Mouse (Mus musculus) kidney, adult 18-20 months (tissue): ENCODE measurements around the gene Ankrd66.
A peak's percentile ranks its signal among the peaks of the same experiment; 100 is the strongest.
"Not testable (repeated sequence)": the region's sequence is repeated elsewhere in the genome, so short reads cannot be mapped to it uniquely, and the experiment has no call there.

Experiments used
- DNase-seq: peaks from one replicate; pipeline ENCODE4 v3.0.0; 2021

The Ankrd66 gene

DNA sequence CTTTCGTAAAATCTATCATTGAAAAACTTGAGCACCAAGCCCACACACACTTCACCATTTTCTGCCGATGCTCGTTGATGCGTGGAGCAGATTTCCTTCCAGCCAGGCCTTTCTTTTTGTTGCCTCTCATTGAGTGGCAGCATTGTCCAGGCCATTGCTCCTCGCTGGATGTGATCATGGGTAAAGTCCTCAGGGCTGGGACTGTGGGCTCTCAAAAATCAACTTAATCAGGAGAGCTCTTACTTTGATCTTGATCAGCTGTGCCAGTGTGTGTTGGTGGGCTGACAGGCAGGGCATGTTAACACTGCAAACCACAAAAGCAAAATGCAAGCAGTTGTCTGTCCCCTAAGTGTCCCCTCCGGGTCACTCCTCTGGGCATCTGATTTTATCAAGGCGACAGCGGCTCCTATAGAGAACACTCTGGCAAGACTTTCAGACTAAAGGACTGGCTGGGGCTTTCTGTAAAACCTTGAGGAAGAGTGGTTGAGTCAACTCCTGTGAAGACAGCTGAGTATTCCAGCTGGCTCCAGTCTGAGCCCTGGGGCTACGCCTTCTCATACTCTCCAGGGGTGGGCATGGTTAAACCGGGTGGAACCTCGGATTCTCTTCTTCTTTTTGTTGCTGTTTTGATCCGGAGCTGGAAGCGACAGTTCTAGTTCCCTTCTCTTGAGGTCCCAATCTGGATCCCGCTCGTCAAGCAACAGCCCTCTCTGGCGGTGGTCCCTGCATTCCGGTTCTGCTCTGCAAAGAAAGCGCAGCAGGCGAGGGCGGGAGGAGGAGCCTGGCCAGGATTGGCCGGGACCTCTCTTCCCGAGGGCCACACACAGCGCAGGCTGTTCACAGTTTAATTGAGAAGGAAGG, 8.8 kb downstream of the Ankrd66 start:
- peak; percentile 33 for DNase-seq

DNA sequence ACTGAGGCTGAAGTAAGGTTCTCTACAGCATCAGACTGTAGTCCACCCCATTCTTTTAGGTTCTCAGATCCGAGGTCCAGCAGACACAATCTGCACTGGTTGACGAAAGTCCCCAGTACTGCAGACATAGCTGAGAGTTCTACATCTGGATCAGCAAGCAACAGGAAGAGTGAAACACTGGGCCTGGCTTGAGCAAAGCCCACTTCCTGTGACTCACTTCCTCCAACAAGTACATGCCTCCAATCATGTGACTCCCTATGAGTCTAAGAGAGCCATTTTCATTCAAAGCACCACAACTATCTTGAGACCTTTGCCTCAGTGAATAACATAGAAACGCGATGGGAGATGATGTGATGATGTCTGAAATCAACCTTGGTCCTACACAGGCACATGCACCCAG, 12.2 kb downstream of the Ankrd66 start:
- no peak for DNase-seq

DNA sequence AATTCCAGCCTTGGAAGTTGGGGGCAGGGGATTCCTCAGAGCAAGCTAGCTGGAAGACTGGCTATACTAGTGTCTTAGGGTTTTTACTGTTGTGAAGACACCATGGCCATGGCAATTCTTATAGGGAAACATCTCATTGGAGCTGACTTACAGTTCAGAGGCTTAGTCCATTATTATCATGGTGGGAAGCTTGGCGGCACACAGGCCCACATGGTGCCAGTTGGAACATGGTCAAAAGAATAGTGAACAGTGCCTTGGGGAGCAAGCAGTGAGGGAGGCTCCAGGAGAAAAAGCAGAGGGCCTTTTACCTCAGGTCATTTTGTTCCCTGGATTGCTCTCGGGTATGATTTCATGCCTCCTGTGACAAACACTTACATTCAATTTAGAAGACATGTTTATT, 12.9 kb downstream of the Ankrd66 start:
- no peak for DNase-seq

DNA sequence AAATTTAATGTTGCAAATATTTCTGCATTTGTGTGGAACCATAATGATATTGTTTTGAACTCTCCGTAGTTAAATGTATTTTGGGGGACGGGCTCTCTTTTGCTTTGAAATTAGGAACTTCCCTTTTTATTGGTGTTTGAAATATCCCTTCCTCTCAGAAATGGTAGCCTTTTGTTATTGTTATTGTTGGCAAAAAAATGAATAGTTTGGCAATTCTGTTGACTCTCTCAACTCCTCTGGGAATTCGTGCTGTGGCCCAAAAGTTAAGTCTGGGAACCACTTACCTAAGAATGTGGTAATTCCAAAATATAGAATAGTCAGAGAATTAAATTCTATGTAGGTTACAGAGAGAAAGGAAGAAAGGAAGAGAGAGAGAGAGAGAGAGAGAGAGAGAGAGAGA, 23.3 kb downstream of the Ankrd66 start:
- DNase-seq = no peak

DNA sequence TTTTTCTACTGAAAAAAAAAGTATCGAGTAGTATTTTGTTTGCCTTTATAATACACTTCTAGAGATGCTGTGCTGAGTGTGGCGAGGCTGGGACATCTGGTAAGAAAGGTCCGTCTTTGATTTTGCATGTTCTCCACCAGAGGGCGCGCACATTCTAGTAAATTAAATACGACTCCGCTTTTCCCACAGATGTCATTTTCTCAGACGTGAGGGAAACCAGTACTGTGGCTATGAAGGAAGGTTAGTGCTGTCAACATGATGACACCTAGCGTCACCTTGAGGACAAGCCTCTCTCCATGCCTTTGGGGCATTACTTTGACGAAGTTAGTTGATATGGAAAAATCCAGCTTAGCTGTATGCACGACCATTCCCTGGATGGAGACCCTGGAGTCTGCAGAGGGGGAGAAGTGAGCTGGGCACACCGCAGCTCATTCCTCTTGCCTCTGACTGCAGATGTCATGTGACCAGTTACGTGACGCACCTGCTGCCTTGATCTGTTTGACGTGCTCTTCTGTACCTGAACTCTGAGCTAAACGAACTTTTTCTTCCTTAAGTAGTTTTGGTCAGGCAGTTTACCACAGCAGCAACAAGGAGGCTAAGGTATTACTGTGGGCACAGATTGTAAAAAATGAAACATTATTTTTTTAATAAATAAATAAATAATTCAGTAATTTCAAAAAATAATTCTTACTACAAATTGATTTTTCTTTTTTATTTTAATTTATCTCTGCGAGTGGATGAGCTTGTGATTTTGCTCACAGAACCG, 24.6 kb downstream of the Ankrd66 start:
- DNase-seq = peak; percentile 62

DNA sequence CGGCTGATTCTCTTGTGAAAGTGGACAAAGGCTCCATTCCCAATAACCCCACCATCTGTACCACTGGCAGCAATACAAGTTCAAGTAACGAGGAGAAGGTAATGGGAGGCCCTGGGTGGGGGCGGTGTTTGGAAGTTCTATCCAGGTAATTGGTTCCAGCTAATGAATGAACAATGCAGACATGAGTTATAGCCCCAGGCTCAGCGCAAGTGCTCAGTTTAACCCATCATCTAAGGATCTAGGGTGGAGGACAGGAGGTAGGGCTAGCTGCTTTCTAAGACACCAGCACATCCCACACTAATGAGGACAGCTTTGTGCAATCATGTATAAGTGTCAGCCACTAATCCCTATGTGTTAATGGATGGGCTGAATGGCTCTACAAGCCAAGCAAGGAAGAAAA, 32.7 kb downstream of the Ankrd66 start:
- DNase-seq = no peak

DNA sequence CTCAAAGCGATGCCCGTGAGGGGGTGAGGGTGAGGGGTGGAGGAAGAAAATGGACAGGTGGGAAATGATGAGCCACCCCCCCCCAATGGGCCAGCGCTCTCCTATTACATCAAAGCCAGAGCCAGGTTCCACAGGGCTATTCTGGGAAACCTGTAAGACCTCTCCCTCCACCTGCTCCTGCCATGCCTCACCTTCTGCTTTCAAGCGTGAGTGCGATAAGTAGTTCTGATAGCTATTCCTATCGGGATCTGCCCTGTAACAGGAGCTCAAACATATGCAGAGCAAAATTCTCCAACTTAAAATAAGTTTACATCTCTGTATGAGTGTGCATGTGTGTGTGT, 38.9 kb downstream of the Ankrd66 start:
- no peak for DNase-seq

DNA sequence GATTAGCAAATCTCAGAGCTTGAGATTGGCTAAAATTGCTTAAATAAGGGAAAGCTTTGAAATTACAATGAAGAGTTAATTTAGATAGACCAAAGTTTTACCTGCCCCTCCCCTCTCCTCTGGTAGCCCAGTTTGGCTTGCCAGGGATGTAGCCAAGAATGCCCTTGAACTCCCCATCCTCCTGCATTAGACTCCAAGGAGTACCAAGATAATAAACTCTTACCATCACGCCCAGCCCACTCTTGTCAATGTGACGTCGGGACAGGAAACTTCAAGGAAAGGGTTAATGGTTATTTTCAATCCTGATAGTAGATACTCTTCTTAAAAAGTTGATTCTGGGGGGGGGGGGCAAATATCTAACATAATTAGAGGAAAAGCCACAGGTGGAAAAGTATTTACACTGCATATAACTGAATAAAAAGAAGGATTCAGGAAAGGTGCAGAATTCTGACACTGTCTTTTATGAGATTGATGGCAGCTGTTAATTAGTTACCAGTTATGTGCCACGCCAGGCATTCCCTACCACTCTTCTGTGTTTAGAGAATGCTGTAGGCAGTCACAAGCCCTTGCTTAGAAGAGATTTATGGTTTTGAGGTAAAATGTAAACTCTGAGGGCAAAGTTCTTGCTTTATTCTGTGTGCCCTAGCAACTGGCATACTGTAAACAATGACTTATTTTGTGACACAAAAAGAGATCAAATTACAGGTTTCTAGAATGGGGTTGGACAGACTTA, 39.4 kb downstream of the Ankrd66 start:
- DNase-seq = no peak

DNA sequence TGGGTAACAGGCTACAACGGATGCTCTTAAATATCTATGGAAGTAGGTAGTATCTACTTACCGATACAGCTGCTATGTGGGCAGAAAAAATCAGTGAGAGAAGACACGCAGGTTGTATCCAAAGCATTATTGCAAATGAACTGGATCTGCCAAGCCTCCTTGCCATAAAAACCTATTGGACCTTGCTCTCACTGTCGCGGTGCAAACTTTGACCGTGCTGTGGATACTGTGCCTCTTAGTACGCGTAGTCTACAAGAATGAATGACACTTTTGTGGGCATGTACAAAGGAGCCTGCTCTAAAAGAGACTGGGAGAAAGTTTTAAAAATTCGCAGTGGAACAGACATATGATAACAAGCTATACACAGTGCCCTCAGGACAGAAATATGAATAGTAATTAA, 40.8 kb downstream of the Ankrd66 start, which contains the start of gene Mep1a:
Gene Mep1a, minus strand, starts transcription at position 221 of the 400 bp plus-strand sequence.
- DNase-seq = peak; percentile 60

DNA sequence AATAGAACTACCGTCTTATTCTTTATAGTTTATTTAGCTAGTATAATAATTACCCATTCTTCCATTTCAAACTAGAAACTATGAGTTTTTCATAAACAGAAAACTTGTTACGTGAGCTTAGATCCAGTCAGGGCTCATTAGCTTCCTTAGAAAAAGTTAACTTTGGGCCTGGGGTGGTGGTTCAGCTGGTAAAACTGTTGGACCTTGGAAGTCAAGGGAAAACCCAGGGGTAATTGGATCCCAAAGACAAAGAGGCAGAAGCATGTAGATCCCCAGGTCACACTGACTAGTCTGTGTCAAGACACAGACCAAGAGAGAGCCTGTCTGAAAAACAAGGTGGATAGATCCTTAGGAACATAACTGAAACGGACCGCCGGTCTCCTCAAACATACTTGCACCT, 41.8 kb downstream of the Ankrd66 start:
- DNase-seq = peak; percentile 21

DNA sequence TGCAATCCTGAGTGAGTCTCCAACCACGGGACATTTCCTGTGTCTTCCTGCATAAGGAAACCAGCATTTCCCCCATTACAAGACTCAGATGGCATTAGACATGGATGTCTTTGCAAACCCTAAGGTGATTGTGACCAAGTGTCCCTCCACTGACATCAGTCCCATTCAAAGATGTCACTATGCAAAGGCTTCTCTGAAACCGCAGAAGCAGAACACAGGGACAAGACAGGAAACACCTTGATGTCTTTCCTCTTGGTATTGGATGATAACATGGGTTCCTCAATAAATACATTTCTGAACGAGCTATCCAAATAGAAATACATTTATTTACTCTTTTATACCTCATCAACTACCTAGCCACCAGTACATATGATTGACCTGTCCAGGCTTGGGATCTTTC, 42.2 kb downstream of the Ankrd66 start:
- DNase-seq = no peak

DNA sequence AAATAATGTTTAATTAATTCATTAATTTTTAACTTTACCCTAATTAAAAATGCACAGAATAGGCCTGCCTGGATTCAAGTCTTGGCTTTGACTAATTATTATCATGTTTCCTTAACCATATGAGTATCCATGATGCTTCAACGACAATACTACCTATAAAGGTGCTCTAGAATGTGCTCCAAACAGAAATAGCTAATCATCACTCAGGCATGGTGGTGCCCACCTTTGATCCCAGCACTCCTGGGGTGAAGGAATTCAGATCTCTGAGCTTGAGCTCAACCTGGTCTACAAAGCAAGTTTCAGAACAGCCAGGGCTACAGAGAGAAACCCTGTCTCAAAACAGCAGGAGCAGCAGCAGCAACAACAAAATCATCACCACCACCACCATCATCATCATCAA, 42.9 kb downstream of the Ankrd66 start:
- DNase-seq = peak; percentile 39

DNA sequence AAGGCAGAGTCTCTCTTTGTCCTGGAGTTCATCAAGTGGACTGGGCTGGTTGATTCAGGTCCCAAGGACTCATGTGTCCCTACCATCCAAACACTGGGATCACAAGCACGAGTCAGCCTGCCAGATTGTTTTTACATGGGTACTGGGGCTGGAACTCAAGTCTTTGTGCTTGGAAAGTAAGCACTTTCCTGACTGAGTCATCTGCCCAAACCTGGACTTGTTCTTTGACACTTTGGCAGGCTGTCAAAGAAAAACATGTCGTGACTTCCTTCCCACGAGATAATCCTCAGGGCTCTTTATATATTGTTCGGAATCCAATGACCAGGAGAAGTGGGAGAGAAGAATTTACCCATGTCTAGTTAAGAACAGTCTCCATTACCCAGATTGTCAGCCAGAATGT, 45.9 kb downstream of the Ankrd66 start:
- DNase-seq = no peak

DNA sequence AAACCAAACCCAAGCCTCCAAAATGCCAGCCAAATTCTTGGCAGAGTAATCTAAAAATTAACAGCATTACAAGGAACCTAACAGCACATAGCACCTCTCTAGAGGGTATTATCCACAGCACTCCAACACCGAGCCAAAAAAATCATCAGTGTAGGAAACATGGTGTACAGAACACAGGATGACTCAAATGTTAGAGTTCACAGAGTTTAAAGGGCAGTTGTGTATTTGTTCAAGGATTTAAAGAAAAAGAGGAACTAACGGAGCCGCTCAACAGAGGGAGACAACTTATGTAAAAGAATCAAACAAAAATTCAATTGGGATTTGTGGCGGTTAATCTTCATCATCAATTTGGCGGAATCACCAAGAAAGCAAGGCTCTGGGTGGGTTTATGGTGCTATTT, 47.9 kb downstream of the Ankrd66 start:
- no peak for DNase-seq

DNA sequence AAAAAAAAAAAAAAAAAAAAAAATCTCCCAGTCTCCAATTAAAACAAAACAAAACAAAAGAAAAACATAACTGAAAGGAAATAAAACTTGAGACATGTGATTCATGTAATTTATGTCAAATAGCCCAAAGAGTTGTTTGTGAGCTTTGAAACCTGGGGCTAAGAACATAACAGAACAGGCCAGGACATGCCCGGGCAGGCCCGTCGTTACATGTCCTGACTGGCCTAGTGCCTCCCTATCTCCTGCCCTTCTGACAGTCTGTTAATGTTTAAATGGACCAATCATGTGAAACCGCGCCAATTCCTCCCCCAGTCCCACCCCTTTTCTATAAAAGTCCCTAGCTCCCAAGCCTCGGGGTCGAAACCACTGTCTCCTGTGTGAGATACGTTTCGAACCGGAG, 53.1 kb downstream of the Ankrd66 start:
- not testable (repeated sequence) for DNase-seq

DNA sequence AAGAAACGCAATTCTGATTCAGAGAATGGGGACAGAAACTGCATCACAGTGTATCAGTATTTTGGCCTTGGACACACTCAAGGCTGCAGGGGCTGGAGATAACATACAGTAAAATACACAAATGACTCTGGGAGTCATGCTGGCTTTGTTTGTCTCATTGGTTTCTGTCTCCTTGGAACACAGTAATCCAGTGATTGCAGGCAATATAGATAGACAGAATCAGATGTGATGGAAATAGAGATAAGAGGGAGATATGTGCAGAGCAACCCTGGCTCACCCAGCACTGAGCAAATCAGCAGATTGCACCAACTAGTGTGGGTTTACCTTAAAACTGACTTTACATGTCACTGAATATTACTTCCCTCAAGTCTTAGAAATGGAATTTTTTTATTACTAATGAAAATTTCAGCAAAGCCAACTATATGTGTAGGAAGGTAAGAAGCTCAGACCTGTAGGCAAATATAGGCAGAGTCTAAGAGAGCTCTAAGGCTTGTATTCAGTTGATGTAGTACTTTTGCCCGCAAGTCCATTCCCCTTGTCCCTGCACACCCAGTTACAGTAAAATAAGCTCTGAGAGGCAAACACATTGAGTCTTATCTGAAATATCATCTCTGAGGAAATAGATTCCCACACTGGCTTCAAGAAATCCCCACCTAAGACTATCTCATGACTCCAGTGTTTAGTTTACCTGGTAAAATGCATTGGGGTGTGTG, 54.8 kb downstream of the Ankrd66 start:
- DNase-seq = no peak

DNA sequence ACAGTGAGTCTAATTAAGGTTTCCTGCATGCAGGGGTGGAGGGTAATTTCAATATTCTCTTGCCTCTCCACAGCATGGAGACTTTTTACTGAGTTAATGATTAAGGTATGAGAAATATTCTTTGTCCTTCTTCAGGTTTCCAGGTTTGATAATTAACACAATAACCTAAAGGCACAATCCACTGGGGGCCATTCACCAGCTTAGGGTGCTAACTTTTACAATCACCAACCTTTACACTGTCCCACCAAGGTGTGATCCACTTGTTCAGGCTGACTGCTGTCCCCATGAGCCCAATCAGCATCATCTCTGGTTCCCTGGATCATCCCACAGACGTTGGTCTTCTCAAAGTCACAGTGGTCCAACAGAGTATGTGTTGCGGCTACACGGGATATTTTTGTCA, 57.5 kb downstream of the Ankrd66 start:
- DNase-seq = peak; percentile 18
